Mouse (Mus musculus) monocyte, adult 5-6 weeks (primary cell): Measurements from ENCODE around the gene Ppp2r3a. TPM values are rescaled to one million over a fixed set of nuclear protein-coding genes. Genes with fewer than 3 reads are reported as not detected.

Experiments used
- ATAC-seq: fragments of 153-309, 156-312 bp; replicated peaks from 2 replicates; pipeline ENCODE4 v1.8.0; 2017; ENCODE audit warnings: mild to moderate bottlenecking; ENCODE audit not compliant: low TSS enrichment, insufficient number of reproducible peaks, severe bottlenecking, poor library complexity, low FRiP score
- total RNA-seq: library from RNA; stranded (forward); fragments of 200-1000, 200-491, 200-594 nt; gene quantifications from 3 replicates; pipeline ENCODE4 v1.2.3, GENCODE M21; 2017

Ppp2r3a gene
- total RNA-seq, result 0.95 to 5.3 TPM (median 1.6 TPM) in 3 replicates

DNA sequence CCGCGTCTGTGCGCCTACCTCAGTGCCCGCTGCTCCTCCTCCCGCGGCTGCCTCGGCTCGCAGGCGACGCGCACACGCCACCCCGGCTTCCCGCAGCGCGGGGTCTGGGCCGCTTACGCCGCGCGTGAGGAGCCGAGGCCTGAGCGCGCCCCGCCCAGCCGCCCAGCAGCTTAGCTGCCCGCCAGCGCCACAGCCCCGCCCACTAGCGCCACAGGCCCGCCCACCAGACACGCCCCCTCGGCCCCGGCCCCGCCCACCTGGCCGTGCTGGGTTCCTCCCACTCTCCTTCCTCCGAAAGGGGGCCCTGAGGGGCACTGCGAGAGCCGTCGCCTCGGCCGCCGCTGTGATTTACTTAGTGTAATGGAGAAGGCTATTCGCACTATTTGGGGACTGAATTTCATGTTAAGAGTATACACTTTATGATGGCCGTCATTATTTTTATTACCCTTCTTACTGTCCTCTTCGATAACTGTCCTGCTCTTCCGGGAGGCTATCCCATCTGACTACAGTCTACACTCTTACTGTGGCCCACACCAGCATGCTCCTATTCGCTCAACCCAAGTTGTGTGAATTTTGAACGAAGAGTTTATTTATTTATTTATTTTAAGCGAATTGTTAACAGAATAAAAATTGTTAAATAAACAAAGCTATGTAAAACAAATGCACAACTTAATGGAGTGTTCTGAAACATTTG, at the start of gene Ppp2r3a:
Gene Ppp2r3a, minus strand, starts transcription at position 152 of the 694 bp plus-strand sequence.
- peak; percentile 90 for ATAC-seq

DNA sequence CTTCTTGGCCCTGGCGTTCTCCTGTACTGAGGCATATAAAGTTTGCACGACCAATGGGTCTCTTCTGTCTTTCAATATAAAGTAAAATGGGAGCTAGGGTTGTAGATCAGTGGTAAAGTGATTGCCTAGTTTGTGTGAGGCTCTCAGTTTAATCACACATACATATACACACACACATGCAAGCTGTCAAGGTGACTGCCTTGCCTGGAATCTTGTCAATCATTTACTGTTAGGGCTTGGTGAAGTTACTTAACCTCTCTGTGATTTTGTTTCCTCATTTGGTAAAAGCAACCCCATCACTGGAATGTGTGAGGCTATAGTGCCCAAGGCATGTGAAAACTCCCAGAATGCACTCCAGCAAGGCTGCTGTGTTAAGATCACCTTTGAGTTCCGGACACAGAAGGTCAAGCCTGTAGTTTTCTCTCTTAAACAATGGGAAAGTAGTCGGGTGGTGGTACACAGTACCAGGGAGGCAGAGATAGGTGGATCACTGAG, 48.9 kb upstream of the Ppp2r3a start:
- no peak for ATAC-seq

DNA sequence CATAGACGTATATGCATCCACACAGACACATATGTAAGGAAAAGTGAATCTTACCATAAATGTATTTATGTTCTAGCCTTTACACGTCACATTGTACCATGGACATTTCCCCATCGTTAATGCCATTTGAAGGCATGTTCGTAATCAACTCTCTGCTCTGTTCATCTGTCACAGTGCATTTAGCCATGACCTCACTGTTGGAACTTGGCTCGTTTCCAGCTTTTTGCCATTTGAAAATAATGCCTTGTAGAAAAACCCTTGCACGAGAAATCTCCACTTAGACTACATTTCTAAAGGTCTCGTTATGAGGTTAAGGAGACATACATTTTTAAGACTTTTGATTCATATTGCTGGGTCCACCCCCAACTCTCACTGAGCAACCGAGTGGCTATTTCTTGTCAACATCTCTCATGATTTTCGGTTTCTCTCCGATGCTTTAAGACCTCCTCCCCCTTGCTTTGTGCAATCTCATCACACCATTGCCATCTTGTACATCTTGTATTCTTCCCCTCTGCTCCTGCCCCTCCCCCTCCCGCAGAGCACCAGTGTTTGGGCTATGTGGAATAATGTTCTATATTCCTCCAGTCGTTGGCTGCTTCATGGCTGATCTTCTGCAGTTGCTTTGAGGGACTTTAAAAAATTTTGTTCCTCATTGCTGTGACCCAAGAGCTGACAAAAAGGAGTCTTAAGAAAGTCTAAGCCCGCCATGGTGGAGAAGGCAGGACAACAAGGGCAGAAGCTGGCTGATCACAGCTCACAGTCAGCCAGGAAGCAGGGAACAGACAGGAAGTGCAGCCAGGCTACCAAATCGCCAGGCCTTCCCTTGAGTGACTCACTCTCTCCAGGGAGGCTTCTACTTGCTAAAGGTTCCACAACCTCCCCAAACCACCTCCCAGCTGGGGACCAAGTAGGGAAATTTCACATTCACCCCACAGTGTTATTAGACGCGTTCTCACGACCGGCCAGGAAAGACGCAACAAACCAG, 40.4 kb upstream of the Ppp2r3a start:
- ATAC-seq, result no peak

DNA sequence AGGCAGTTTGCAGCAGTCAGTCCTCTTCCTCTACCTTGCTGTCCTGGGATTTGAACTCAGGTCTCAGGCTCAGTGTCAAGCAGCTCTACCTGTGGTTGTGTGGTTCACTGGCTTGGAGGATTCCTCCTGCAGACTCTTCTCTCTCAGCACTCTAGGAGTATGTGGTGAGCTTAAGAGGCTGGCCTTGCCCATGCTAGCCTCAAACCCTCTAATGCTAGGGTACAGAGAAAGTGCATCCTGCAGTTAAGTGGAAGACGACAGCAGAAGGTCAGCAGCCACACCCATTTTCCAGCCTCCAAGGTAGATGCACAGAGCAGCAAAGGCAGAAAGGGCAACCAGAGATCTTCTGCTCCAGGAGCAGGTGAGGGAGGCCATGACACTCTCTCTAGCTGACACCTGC, 39.3 kb upstream of the Ppp2r3a start:
- no peak for ATAC-seq

DNA sequence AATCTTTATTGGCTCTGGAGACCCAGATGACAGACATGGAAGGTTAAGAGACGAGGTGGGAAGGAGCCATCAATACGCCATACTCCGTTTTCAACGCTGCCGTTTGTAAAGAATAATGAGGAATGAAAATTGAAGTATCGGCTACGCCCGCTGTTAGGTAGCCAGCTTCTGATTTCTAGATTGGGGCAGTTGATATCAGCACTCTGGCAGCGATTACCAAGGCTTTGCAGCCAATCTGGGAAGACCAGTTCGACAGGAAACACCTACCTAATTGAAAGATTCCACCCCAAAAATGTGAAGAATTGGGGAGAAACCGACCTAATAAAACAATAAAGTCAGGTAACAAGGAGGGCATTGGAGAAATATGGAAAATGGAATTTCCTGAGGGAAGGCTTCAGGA, 38.2 kb upstream of the Ppp2r3a start:
- no peak for ATAC-seq

DNA sequence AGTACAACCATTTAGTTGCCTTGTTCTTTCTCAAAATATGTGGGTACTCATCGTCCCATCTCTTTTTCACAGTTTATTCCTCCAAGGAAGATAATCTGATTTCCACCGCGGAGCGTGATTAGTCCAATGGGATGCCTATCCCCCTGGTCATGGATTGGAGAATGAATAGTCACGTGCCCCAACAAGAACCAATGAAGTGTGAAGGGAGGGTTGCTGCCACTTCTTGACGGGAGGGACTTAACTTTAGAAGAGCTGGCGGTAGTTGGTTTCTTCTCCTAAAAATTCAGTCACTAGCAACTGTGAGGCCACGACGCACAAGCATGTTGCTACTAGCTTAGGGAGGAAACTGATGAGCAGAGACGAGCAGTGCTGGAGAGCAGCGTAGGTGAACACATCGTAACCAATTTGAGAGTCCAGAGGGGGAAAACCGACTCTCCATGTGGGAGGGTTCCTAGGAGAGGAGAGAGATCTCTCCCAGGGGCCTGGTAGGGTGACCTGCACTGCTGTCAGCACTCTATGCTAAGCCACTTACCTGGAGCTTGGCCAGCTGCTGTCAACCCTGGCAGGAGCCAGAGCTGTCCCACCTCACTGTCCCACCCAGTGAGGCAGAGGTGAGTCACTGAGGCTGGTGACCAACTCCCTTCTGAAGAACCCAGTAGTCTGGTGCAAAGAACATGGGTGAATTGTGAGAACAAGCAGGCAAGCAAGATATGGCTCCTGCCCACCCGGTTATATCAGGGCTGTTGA, 37.5 kb upstream of the Ppp2r3a start:
- ATAC-seq, result no peak

DNA sequence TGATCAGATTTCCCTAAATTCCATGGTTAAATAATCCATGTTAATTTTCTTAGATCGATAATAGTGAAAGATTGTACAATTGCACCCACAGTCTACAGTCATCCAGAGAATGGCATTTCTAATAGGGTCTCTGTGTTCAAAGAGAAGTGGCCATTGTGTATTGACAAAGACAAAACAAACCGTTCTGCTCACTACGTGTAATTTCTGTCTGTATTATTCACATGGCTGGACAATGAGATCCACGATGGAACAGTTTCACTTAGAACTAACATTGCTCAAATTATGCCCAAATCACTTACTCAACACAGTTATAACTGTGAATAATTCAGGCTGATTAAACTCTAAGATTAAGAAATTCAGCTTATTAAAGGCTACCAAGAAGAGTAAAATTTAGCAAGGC, 35.2 kb upstream of the Ppp2r3a start:
- no peak for ATAC-seq

DNA sequence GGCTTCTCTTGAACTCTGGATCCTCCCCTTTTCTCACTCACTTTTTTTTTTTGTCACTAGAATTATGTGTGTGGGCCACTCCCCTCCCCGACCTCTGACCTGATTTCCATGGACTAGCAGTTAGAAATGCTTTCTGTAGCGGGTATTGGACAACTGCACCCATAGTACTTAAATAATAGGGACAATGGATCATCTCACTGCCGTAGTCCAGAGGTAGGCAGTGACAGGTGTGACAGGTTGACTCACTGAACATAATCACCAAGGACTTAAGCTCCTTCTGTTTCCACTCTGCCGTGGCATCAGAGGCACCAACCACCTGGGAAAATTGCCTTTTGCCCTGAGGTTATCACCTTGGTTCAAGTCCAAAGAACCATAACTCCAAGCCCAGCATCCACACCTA, 32.5 kb upstream of the Ppp2r3a start:
- ATAC-seq, result no peak

DNA sequence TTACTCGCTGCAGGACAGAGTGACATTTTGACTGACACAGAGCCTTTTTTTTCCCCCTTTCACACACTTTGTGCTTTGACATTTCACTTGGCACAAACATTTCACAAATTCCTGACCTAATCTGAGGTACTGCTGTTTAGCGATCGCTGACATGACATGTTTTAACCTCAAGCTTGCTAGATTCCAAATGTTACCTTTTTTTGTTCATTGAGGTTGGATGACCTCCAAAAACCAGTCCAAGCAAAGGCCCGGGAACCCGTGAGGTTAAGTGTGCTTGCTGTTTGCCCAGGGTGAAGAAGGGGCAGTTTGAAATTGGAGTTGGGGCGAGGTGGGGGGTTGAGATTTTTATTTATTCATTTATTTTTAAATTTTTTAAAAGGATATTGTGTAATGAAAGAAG, 31.1 kb upstream of the Ppp2r3a start:
- no peak for ATAC-seq

DNA sequence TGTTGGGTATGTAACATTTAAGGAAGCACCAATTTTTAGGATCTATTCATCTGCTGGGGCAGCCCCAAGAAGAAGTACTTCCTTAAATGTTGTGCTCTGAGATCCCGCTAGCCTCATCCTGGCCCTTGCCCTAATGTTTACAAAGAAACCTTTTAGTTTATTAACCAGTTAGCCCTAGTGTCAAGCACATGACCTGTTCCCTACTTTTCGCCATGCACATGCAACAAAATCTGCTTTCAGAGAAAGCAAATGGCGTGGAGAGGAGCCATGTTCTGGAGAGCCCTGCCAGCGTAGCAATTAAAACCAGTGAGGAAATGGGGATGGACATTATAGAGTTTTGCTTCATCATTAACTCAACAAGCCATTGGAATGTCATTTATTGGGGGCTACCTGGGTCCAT, 30.3 kb upstream of the Ppp2r3a start:
- no peak for ATAC-seq

DNA sequence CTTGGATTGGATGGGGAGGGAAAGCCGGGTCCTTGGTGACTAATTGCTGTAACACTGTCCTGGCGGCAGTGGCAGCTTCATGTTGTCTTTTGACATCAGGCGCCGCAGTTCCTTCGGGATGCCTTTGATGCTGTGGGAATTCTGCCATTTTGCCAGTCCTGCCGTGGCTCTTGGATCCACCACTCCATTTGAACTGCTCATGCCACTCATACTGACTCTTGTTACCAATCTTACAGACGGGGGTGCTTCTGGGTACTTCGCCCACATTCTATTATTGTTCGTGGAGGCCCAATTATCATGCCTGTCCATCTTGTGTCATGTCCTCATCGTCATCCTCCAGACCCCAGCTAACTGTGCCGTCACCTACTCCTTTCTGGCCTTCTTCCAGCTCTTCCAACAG, 29.7 kb upstream of the Ppp2r3a start:
- ATAC-seq, result no peak

DNA sequence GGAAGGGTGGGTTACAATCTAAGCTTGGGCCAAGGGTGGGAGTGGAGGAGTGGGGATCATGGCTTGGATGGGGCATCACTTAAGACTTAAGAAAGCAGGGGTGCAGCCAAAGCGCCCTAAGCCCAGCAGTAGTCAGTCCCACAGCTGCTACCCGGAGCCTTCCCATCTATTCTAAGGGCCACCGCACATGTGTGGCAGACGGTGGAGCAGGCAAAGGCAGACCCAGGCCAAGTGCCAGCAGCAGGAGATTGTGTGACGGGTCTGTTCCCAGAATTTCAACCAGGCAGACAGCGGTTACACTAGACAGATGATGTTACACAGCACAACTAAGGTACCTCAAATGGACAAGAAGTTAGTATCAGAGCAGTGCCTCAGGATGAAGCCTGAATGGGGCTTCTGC, 29.3 kb upstream of the Ppp2r3a start:
- ATAC-seq, result no peak

DNA sequence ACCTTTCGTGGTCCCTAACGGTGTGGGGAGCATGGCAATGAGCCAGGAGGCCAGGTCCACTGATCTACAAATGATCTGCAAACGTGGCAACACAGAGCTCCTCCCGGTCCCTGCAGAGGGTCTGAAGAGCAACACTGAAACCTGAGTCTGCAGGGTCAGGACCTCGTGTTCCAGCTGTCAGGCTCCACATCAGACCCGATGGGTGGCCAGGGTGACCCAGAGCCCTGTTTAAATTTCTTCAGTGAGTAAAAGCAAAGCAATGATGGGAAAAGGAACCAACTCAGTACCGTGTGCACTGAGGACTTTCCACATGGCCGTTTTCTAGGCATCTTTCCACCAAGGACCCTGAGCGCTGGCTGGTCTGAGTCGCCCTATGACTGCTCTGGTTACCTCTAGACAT, 28.6 kb upstream of the Ppp2r3a start:
- no peak for ATAC-seq

DNA sequence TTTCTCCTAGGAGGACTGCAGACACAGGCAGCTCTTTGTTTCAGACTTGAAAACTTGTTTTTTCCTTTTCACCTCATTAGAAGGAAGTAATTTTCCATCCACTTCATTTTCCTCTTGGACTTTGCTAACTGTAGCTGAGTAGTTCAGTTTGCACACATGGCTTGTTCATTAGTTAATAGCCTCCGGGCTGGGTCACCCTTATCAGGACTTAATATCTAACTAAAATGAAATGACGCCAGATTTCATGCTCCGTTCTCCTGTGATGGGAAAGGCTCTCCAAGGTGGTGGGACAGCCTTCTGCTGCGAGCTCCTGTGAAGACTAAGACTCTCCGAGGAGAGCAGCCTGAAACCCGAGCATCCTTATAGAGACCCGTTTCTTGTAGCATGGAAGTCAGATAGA, 21.1 kb upstream of the Ppp2r3a start:
- no peak for ATAC-seq

DNA sequence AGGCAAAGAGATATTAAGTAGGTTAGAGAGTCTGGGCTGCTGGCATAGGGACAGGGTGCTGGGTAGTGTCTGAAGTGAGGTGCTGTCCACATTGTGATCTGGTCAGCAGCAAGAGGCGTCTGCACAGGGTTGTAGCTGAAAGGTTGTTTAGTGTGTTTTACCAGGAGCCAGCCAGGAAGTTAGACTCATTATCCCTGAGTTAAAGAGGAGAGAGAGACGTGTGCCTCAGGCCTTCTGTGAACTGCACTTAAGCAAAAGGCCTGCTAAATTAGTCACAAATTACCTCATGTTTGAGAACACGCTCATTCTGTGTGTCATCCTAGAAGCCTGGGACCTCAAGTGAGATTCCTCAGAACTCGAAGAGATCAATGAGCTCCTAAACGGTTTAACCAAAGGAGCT, 18.4 kb upstream of the Ppp2r3a start:
- no peak for ATAC-seq

DNA sequence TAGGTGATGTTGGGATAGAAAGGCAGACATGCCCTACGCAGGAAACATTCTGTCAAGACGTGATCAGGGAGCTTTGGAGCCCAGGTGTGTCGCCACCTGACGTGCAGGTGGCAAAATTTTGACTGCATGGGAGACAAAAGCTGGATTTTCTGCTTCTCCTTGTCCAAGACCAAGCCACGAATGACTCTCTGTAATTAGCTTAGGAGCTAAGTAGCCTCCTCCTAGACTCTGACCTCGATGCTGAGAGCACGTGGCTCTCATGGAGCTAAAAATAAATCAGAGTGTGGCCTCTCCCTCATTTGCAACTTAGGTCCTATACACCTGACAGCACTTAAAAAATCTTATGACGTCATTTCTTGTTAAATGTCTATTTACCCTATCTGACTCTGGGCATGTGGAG, 14.4 kb upstream of the Ppp2r3a start:
- ATAC-seq, result no peak

DNA sequence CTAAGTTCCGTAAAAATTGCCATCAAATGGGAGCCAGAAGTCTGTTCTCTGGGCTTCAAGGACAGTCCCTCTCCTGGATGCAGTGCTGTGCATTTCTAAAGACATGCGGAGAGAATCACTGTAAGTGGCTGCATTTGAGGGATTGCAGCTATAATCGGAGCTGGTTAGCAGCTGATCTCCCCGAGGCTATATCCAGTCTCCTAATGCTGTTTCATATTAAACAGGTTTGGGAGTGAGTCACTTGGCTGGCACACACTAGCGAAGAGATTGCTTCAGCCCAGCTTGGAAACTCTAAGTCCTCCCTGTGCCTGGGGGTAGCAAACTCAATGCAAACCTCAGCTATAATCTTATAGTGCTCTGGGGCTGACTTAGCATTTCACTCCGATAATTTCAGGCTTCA, 14.0 kb upstream of the Ppp2r3a start:
- ATAC-seq, result no peak

DNA sequence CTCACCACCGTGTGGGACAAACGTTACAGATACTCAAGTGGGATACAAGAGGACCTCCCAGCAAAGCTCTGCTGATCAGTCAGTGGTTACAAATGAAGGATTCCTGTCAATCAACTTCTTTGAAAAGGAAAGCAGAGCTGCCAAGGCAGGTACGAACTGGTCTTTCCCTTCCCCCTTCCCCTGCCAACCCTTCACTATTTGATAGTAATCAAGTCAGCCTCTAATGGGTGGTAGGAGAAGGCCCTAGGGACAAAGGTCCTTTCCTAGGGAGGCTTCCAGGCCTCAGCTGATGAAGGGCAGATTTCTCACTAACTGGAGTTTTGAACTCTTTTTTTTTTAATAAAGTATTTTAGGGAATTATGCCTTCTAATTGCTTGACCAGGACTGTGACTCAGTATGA, 11.2 kb upstream of the Ppp2r3a start:
- ATAC-seq, result no peak

DNA sequence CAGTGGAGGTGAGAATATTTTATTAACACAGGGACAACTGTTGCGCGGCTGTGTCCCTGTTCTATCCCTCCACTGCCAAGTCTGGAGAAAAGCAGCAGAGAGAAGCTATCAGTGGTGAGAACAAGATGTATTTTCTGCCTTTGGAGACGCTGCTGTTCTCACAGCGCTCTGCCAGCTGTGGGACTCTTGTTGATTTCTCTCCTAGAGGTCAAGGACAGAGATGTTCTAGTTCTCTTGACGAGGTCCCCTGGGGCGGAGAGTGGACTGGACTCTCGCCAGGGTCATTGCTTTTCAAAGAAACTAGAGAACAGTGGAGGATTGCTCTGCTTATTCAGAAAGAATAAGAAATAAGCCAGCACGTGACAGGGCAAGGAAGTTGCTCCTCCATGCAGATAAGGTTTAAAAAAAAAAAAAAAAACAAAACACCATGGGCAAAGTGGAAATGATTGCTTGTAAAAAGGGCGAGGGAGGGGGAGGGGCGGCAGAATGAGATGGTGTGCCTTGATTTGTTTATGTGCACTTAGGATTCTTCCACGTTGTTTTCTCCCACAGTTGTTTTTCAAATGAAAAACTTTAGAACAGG, 10.5 kb upstream of the Ppp2r3a start:
- ATAC-seq, result no peak
